In the genomic region with DNA sequence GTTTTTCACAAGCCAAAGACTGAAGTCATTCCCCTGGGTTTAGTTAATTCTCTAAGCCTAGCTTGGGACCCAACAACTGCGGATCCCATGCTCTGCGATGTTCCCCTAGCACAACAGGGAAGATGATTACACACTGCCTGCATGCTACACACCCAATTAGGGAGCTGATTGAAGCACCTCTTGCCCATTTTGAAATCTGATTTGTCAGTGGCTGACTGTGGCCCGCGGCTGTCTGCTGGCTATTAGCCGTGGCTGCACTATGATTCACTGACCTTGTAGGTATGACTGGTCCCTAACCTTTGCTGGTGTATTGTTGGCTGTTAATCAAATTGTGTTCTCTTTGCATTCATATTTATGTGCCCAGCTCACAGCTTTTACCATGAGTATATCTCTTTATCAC, we compare ENCODE assay signal across 20 mouse cellular contexts. TPM values are rescaled to one million over a fixed set of nuclear protein-coding genes. Genes with fewer than 3 reads are reported as not detected.
"Had no signal": no experiment of that assay in that cellular context is flagged by ENCODE, and none has a peak within 500 bp of the region (broad histone marks: within the 10 kb centered on the region; RNA-seq: fewer than 3 reads in every experiment).

No protein-coding gene starts in this region.

- H3K4me1 ChIP-seq: midbrain, embryonic 12.5 days; neural tube, embryonic 13.5 days; stomach, embryonic 15.5 days had no signal

- H3K36me3 ChIP-seq: liver, embryonic 13.5 days; midbrain, embryonic 12.5 days; neural tube, embryonic 13.5 days; stomach, embryonic 15.5 days had no signal

- DNase-seq: kidney, adult 9 months; kidney, postnatal 14 days; kidney, postnatal 4 days; left cerebral cortex, postnatal 4 days; liver, embryonic 13.5 days; lung, adult 2 months; lung, postnatal 14 days; lung, postnatal 4 days; thymus, postnatal 25 days had no signal

- H3K4me3 ChIP-seq: liver, embryonic 13.5 days; midbrain, embryonic 12.5 days; myocyte; neural tube, embryonic 13.5 days; stomach, embryonic 15.5 days had no signal

- H3K4me2 ChIP-seq: liver, embryonic 13.5 days; midbrain, embryonic 12.5 days; neural tube, embryonic 13.5 days; stomach, embryonic 15.5 days had no signal

- H3K9ac ChIP-seq: liver, embryonic 13.5 days; midbrain, embryonic 12.5 days; neural tube, embryonic 13.5 days; stomach, embryonic 15.5 days had no signal

- H3K27ac ChIP-seq: liver, embryonic 13.5 days; midbrain, embryonic 12.5 days; neural tube, embryonic 13.5 days; stomach, embryonic 15.5 days had no signal

- H3K9me3 ChIP-seq: liver, embryonic 13.5 days; midbrain, embryonic 12.5 days; neural tube, embryonic 13.5 days; stomach, embryonic 15.5 days had no signal

- H3K27me3 ChIP-seq: liver, embryonic 13.5 days; midbrain, embryonic 12.5 days; neural tube, embryonic 13.5 days; stomach, embryonic 15.5 days had no signal

RNA-seq across cellular contexts. Expression of a gene that starts 51.5 kb away (rescaled TPM):
- total RNA-seq: layer of hippocampus, adult 18-20 months; left cerebral cortex, postnatal 4 days; liver, adult 2 months; megakaryocyte progenitor cell, adult 5-6 weeks; monocyte, adult 5-6 weeks had no signal
- polyA plus RNA-seq: limb, embryonic 14.5 days; liver, adult 2 months; liver, embryonic 13.5 days; liver, embryonic 16.5 days; midbrain, embryonic 12.5 days; midbrain, embryonic 16.5 days; myocyte; neural tube, embryonic 13.5 days; stomach, embryonic 15.5 days had no signal
